Mouse (Mus musculus) midbrain, postnatal 0 days (tissue): ENCODE data around the gene E2f1. TPM values are rescaled to one million over a fixed set of nuclear protein-coding genes. Genes with fewer than 3 reads are reported as not detected.

Experiments used
- ATAC-seq: fragments of 200-750 bp; cut with Nextera tagmentation; 2 replicates; pipeline ENCODE4 v1.8.0; 2017; ENCODE audit warnings: moderate number of reproducible peaks, mild to moderate bottlenecking, moderate TSS enrichment, moderate library complexity; ENCODE audit not compliant: low FRiP score
- DNase-seq: peaks from one replicate; pipeline ENCODE4 v3.0.0-alpha.2; 2015; ENCODE audit warnings: low spot score
- H3K27ac ChIP-seq: fragments of 300-500 bp; sonication (generic); 2 replicates; pipeline ENCODE4 v1.5.1; 2014; ENCODE audit warnings: low read depth, mild to moderate bottlenecking, low read length, mixed read lengths
- H3K27me3 ChIP-seq: fragments of 300-500 bp; sonication (generic); 2 replicates; pipeline ENCODE4 v1.6.1; 2014; ENCODE audit warnings: low read length, control low read depth, mixed read lengths; ENCODE audit not compliant: insufficient read depth
- H3K36me3 ChIP-seq: fragments of 300-500 bp; sonication (generic); 2 replicates; pipeline ENCODE4 v1.6.1; 2014; ENCODE audit warnings: low read length, control low read depth, mixed read lengths; ENCODE audit not compliant: insufficient read depth
- H3K4me1 ChIP-seq: fragments of 300-500 bp; sonication (generic); 2 replicates; pipeline ENCODE4 v1.6.1; 2014; ENCODE audit warnings: mild to moderate bottlenecking, control low read depth, antibody characterized with exemption, low read length, mixed read lengths; ENCODE audit not compliant: insufficient read depth
- H3K4me2 ChIP-seq: fragments of 300-500 bp; sonication (generic); 2 replicates; pipeline ENCODE4 v1.6.1; 2014; ENCODE audit warnings: low read depth, mild to moderate bottlenecking, low read length, mixed read lengths; ENCODE audit not compliant: poor library complexity, severe bottlenecking
- H3K4me3 ChIP-seq: fragments of 300-500 bp; sonication (generic); 2 replicates; pipeline ENCODE4 v1.5.1; 2014; ENCODE audit warnings: low read depth, mild to moderate bottlenecking, low read length, moderate library complexity
- H3K9ac ChIP-seq: fragments of 300-500 bp; sonication (generic); replicated peaks from 2 replicates; pipeline ENCODE4 v1.6.1; 2014; ENCODE audit warnings: mild to moderate bottlenecking, low read length, moderate library complexity, mixed read lengths; ENCODE audit not compliant: poor library complexity, severe bottlenecking
- H3K9me3 ChIP-seq: fragments of 300-500 bp; sonication (generic); 2 replicates; pipeline ENCODE4 v1.6.1; 2016; ENCODE audit warnings: low read length, control low read depth
- CTCF ChIP-seq: IDR thresholded peaks from 2 replicates; pipeline ENCODE4 v1.5.1; 2016; ENCODE audit warnings: antibody characterized with exemption, mild to moderate bottlenecking
- WGBS: fragments of 180-500 bp; shearing (Covaris S2); extraction: QIAGEN DNeasy Blood & Tissue Kit; methylation state at CpG from one replicate; pipeline ENCODE4 v1.1.7; 2014; 5-methylcytosine and 5-hydroxymethylcytosine counted together
- polyA plus RNA-seq: library from polyadenylated mRNA; unstranded; fragments of >200 nt; fragmentation: Nextera tagmentation; extraction: Ambion mirVana; gene quantifications from 2 replicates; pipeline ENCODE4 v1.2.1, GENCODE M21; 2015
- total RNA-seq: library from RNA; depleted of rRNA; stranded (reverse); fragments of >200 nt; gene quantifications from 2 replicates; pipeline ENCODE4 v1.2.3, GENCODE M21; 2014

The E2f1 gene
- total and polyA plus RNA-seq, 2 experiments from 2014 or later: 2.0 to 2.1 TPM

GRCm38 (mm10) chr2:154546711-154547110, 23.0 kb downstream of the E2f1 start, which contains the start of gene 1700003F12Rik:
Gene 1700003F12Rik, plus strand, starts transcription at chr2:154547085.
- ATAC-seq (no peak), DNase-seq (no peak)
- H3K27ac ChIP-seq: no peak within 1 kb of the TSS
- WGBS: 96% methylated on average over 10 of the region's 10 CpGs
- H3K4me2 ChIP-seq: no peak within 1 kb of the TSS
- H3K4me3 ChIP-seq: no peak within 1 kb of the TSS
- no peak for TF ChIP-seq CTCF
- H3K9me3 ChIP-seq: no peaks in the 10 kb centered on the region
- H3K36me3 ChIP-seq: no peaks in the 10 kb centered on the region
- H3K27me3 ChIP-seq: no peaks in the 10 kb centered on the region
- no peak within 1 kb of the TSS for H3K9ac ChIP-seq
- H3K4me1 ChIP-seq: peaks cover 6% of the 10 kb centered on the region; the same call in 1 of the 2 replicates

- Histone ChIP-seq H3K4me1 (no peaks in the 10 kb centered on the region), H3K4me3 (no peak overlapping the region), H3K4me2 (no peak overlapping the region), H3K9ac (no peak overlapping the region), H3K27me3 (no peaks in the 10 kb centered on the region), H3K27ac (peak overlapping the region; percentile 43; the same call in 1 of the 2 replicates), H3K36me3 (no peaks in the 10 kb centered on the region), H3K9me3 (no peaks in the 10 kb centered on the region)
- 76% methylated on average over 9 of the region's 9 CpGs for WGBS
- TF ChIP-seq CTCF: 0 out of 2 replicates have a peak, but pooled peaks have one; percentile 9
- DNase-seq (peak; percentile 94), ATAC-seq (peak; percentile 83)
Measured at GRCm38 (mm10) chr2:154543567-154544347, 25.9 kb downstream of the E2f1 start.

- Histone ChIP-seq H3K4me3 (no peak overlapping the region), H3K4me1 (no peaks in the 10 kb centered on the region), H3K9me3 (no peaks in the 10 kb centered on the region), H3K9ac (no peak overlapping the region), H3K36me3 (peaks cover under 1% of the 10 kb centered on the region; the same call in 1 of the 2 replicates), H3K4me2 (no peak overlapping the region), H3K27me3 (no peaks in the 10 kb centered on the region), H3K27ac (no peak overlapping the region)
- ATAC-seq (no peak), DNase-seq (no peak)
- peak; percentile 33; the same call in 1 of the 2 replicates for TF ChIP-seq CTCF
- WGBS: 90% methylated on average over 2 of the region's 2 CpGs
Measured at GRCm38 (mm10) chr2:154541630-154542029, 28.1 kb downstream of the E2f1 start.

GRCm38 (mm10) chr2:154539720-154540119, 30.0 kb downstream of the E2f1 start:
- H3K4me3 ChIP-seq: no peak overlapping the region
- WGBS: 61% methylated on average over 3 of the region's 3 CpGs
- ATAC-seq: no peak
- no peak overlapping the region for H3K4me2 ChIP-seq
- H3K4me1 ChIP-seq: no peaks in the 10 kb centered on the region
- H3K27ac ChIP-seq: no peak overlapping the region
- peak; percentile 77 for DNase-seq
- no peaks in the 10 kb centered on the region for H3K9me3 ChIP-seq
- H3K9ac ChIP-seq: no peak overlapping the region
- no peaks in the 10 kb centered on the region for H3K27me3 ChIP-seq
- peaks cover 16% of the 10 kb centered on the region for H3K36me3 ChIP-seq
- peak; percentile 85 for TF ChIP-seq CTCF

GRCm38 (mm10) chr2:154538710-154539109, 31.0 kb downstream of the E2f1 start:
- TF ChIP-seq CTCF: no peak
- Histone ChIP-seq H3K36me3 (peaks cover 18% of the 10 kb centered on the region), H3K27me3 (no peaks in the 10 kb centered on the region), H3K4me2 (no peak overlapping the region), H3K27ac (no peak overlapping the region), H3K9ac (peak overlapping the region; percentile 24; the same call in 1 of the 2 replicates), H3K4me1 (no peaks in the 10 kb centered on the region), H3K4me3 (no peak overlapping the region), H3K9me3 (no peaks in the 10 kb centered on the region)
- ATAC-seq (no peak), DNase-seq (no peak)
- WGBS: 52% methylated on average over 3 of the region's 3 CpGs

- peaks cover 18% of the 10 kb centered on the region for H3K36me3 ChIP-seq
- DNase-seq: no peak
- H3K9ac ChIP-seq: peak overlapping the region; percentile 24; the same call in 1 of the 2 replicates
- 35% methylated on average over 2 of the region's 2 CpGs for WGBS
- no peak overlapping the region for H3K4me2 ChIP-seq
- H3K4me3 ChIP-seq: no peak overlapping the region
- no peak overlapping the region for H3K27ac ChIP-seq
- no peaks in the 10 kb centered on the region for H3K27me3 ChIP-seq
- H3K9me3 ChIP-seq: no peaks in the 10 kb centered on the region
- ATAC-seq: no peak
- TF ChIP-seq CTCF: no peak
- H3K4me1 ChIP-seq: no peaks in the 10 kb centered on the region
Measured at GRCm38 (mm10) chr2:154538310-154538709, 31.4 kb downstream of the E2f1 start.
